Mouse (Mus musculus) layer of hippocampus, adult 8-10 months (tissue): ENCODE results near the gene Zdhhc11. TPM values are rescaled to one million over a fixed set of nuclear protein-coding genes. Genes with fewer than 3 reads are reported as not detected.
"Not testable (repeated sequence)": the region's sequence is repeated elsewhere in the genome, so short reads cannot be mapped to it uniquely, and the experiment has no call there.

Source experiments
- DNase-seq, 2 experiments: peaks; one replicate each; pipeline ENCODE4 v3.0.0; 2022; ENCODE audit warnings: low spot score in 2 of 2
- total RNA-seq, 4 experiments: library from RNA; stranded (reverse); gene quantifications; 2 replicates each; pipeline ENCODE4 v1.2.4; 2022

Gene Zdhhc11
- total RNA-seq, 4 experiments from 2014 or later: not detected

- not testable (repeated sequence) for DNase-seq
These were observed 43.2 kb downstream of the Zdhhc11 start for GRCm38 (mm10) chr13:74006881-74007280.

DNA sequence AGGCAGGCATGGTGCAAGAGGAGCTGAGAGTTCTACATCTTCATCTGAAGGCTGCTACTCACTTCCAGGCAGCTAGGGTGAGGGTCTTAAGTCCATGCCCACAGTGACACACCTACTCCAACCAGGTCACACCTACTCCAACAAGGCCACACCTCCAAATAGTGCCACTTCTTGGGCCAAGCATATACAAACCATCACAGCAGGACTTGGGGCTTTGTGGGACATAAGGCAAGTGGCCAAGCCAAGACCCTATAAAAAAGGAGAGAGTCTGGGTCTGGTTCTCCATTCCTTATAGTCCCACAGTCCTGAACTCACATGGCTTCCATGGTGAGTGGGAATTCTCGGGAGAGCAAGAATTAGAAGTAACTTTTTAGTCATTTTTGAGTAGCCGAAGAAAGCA, 44.6 kb downstream of the Zdhhc11 start:
- DNase-seq: not testable (repeated sequence)

- peak; percentile 92 to 94 for DNase-seq
These were observed 45.5 kb downstream of the Zdhhc11 start, which contains the start of gene Tppp for GRCm38 (mm10) chr13:74008948-74009718. Gene Tppp (plus strand): TSS chr13:74009407.

GRCm38 (mm10) chr13:74009791-74010614, 46.4 kb downstream of the Zdhhc11 start:
- peak; percentile 78 to 85 for DNase-seq

DNA sequence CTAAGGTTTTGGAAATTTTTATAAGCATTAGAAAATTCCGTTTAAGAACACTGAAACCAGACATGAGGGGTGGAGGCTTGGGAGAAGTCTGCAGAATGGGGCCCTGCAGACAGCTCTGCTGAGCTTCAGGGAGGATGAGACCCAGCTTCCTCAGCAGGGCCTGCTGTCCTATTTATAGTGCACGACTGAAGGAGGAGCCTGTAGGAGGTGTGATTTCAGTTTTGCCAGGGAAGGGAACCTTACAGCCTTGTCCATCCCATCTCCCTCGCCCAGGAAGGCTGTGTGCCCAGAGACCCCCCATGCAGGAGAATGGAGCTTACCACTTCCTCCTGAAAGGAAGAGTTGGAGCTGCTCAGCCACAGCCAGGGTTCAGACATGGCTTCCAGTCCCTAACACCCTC, 47.0 kb downstream of the Zdhhc11 start:
- DNase-seq: no peak

GRCm38 (mm10) chr13:74015908-74016307, 52.3 kb downstream of the Zdhhc11 start:
- DNase-seq: no peak

DNA sequence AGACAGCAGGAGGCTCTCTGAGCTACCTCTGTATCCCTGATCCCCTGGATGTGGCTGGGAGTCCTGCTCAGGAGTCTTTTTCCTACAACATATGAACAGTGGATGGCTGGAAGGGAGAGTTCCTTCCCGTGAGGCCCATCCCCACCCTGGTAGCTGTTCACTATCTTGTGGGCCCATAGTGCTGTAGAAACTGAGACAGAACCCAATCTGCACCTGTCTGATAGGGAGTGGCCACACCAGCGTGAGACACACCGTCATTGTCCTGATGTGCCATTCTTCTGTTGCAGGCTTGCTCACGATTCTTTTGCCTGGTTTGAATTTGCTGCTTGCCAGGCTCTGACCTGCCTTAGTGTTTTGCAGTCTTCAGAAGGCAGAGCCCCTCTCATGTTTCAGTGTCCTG, 53.8 kb downstream of the Zdhhc11 start:
- DNase-seq: no peak

DNA sequence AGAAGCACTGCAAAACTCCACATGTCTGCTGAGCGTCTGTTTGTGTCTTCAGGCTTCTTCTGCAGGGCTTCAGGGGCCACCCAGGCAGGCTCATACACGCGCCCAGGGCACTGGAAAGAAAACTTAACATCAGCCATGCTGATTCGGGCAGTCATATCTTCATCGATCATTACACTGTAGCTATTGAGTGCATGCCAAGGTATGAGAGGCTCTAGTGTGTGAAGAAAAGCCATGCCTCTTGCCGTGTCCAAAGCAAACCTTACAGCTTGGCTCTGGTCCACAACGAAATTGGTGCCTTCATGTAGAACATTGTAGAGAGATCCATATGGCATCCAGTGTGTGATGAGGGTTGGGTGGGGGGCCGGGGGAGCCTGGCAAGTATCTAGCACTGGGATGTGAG, 55.4 kb downstream of the Zdhhc11 start:
- DNase-seq: not testable (repeated sequence)

DNA sequence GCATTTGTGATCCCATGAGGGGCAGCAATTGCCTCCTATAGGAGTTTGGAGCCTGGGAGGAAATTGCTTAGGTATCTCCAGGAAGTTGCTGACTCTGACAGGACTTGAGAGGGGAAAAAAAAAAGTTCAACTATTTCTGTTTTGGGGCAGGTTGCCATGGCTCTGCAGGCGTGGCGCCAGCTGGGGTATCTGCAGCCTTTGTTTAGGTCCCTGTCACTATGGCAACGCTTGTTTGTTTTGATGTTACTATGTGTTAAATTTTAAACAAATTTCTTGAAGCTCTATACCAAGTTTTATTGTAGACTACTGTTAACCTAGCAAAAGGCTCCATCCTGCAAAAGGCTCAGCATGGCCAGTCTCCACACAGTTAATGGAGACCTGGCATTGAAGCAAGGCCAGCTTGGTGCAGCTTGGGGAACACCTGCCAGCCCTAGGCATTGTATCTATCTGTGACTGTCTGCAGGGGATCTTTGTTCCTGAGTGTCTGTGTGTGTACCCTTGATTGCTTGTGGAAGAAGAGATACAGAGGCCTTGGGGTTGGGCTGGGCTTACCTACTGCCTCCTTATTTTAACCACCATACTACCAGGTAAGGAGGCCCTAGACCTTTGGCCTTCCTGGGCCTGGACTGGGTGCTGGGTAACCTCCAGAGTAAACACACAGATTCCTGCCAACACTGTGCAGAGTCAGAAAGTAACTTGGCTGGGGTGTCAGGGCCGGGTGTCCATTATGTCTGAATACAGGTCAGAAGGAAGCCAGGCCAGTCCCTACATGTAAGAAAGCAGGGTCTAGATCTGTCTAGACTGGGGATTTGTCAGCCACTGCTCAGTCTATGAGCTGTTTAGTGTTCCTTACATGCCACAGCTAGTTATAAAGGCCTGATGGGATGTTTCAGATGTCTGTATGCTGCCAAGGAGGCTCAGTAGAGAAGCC, 61.8 kb downstream of the Zdhhc11 start:
- no peak for DNase-seq

DNA sequence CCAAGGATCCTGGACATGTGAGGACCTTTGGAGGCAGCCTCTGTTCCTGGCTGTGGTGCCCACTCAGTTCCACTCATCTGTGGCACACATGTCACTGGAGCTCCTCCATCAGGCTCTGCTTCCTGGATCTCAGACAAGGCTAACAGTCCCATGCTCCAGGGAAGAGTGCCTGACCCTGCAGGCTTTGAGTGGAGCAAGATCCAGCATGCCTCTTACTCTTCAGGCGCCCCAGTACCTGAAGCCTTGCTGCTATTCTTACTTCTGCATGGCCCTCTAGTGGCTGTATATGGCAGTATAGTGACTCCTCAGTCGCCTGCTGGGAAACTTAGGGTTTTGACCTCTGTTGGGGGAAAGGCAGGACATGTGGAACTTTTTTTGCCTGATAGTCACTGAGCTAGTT, 62.6 kb downstream of the Zdhhc11 start:
- DNase-seq: no peak

GRCm38 (mm10) chr13:74028116-74028515, 64.5 kb downstream of the Zdhhc11 start:
- peak; percentile 51 to 72 for DNase-seq

DNA sequence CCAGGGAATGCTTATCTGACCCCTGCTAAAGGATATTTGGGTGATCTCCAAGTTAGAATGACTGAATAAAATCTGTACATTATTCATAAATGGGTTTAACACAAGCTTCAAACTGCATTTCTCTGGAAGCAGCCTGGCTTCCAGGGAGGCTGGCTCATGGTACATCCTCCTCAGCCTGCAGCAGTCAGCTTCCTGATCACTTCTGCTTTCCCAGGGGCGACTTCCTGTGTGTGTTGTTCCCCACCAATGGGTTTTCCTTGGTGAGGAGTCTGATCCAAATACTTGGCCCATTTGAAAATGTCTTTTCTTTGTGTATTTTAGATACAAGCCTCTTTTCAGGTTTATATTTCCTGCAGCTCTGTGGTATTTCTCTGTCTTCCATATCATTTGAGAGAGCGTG, 65.4 kb downstream of the Zdhhc11 start:
- DNase-seq: no peak

- no peak for DNase-seq
These were observed 67.0 kb downstream of the Zdhhc11 start for GRCm38 (mm10) chr13:74030691-74031090.

- DNase-seq: no peak
These were observed 67.5 kb downstream of the Zdhhc11 start for GRCm38 (mm10) chr13:74031133-74031532.

- DNase-seq: peak; percentile 53 to 76
These were observed 71.1 kb downstream of the Zdhhc11 start for GRCm38 (mm10) chr13:74034756-74035155.

DNA sequence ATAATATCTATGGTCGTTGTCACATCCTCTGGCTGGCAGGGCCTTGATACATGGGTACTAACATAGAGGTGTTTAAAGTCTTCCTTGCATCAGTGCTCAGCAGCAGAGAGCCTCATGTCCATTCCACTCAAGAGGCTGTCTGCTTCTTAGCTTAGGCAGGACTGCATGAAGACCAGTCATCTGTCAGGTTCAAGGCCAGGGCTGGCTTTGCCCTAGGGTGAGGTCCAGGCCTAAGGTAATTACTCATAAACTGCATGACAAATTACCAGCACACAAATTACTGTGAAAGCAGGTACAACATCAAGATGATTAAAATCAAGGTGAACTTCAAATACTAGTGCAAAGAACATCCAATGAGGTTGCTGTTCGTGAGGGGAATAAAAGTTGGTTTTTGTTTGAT, 72.1 kb downstream of the Zdhhc11 start:
- no peak for DNase-seq

GRCm38 (mm10) chr13:74039926-74040325, 76.3 kb downstream of the Zdhhc11 start:
- DNase-seq: no peak
